Mouse (Mus musculus) limb, embryonic 11.5 days (tissue): ENCODE results near the gene Ecsit. TPM values are rescaled to one million over a fixed set of nuclear protein-coding genes. Genes with fewer than 3 reads are reported as not detected.

ENCODE experiments used
- ATAC-seq: fragments of 200-750 bp; cut with Nextera tagmentation; 2 replicates; pipeline ENCODE4 v1.8.0; 2017; ENCODE audit warnings: low read depth; ENCODE audit not compliant: insufficient number of reproducible peaks, low FRiP score, low TSS enrichment
- DNase-seq: peaks from one replicate; pipeline ENCODE4 v3.0.0-alpha.2; 2015; ENCODE audit warnings: low spot score
- H3K27ac ChIP-seq: fragments of 300-500 bp; sonication (generic); replicated peaks from 2 replicates; pipeline ENCODE4 v1.5.1; 2014; ENCODE audit warnings: low read depth, mild to moderate bottlenecking, low read length
- H3K27me3 ChIP-seq: fragments of 300-500 bp; sonication (generic); 2 replicates; pipeline ENCODE4 v1.6.1; 2014; ENCODE audit warnings: mild to moderate bottlenecking, low read length, mixed read lengths; ENCODE audit not compliant: control insufficient read depth, insufficient read depth
- H3K36me3 ChIP-seq: fragments of 300-500 bp; sonication (generic); 2 replicates; pipeline ENCODE4 v1.6.1; 2014; ENCODE audit warnings: mild to moderate bottlenecking, low read length, moderate library complexity, mixed read lengths; ENCODE audit not compliant: control insufficient read depth, insufficient read depth
- H3K4me1 ChIP-seq: fragments of 300-500 bp; sonication (generic); 2 replicates; pipeline ENCODE4 v1.6.1; 2014; ENCODE audit warnings: low read length, mixed read lengths; ENCODE audit not compliant: control insufficient read depth, insufficient read depth
- H3K4me2 ChIP-seq: fragments of 300-500 bp; sonication (generic); 2 replicates; pipeline ENCODE4 v1.6.1; 2014; ENCODE audit warnings: low read depth, mild to moderate bottlenecking, moderate library complexity; ENCODE audit not compliant: severe bottlenecking
- H3K4me3 ChIP-seq: fragments of 300-500 bp; sonication (generic); 2 replicates; pipeline ENCODE4 v1.5.1; 2014; ENCODE audit warnings: low read depth, low read length
- H3K9ac ChIP-seq: fragments of 300-500 bp; sonication (generic); 2 replicates; pipeline ENCODE4 v1.6.1; 2014; ENCODE audit warnings: mild to moderate bottlenecking, low read length
- H3K9me3 ChIP-seq: fragments of 300-500 bp; sonication (generic); 2 replicates; pipeline ENCODE4 v1.6.1; 2016; ENCODE audit warnings: low read length; ENCODE audit not compliant: control insufficient read depth
- WGBS: fragments of 180-500 bp; shearing (Covaris S2); extraction: QIAGEN DNeasy Blood & Tissue Kit; methylation state at CpG from one replicate; pipeline ENCODE4 v1.1.7; 2014; 5-methylcytosine and 5-hydroxymethylcytosine counted together
- polyA plus RNA-seq: library from polyadenylated mRNA; unstranded; fragments of >200 nt; fragmentation: Nextera tagmentation; extraction: Ambion mirVana; gene quantifications from 2 replicates; pipeline ENCODE4 v1.2.1, GENCODE M21; 2014

The Ecsit gene
- polyA plus RNA-seq, result 29.1 and 29.9 TPM in 2 replicates

DNA sequence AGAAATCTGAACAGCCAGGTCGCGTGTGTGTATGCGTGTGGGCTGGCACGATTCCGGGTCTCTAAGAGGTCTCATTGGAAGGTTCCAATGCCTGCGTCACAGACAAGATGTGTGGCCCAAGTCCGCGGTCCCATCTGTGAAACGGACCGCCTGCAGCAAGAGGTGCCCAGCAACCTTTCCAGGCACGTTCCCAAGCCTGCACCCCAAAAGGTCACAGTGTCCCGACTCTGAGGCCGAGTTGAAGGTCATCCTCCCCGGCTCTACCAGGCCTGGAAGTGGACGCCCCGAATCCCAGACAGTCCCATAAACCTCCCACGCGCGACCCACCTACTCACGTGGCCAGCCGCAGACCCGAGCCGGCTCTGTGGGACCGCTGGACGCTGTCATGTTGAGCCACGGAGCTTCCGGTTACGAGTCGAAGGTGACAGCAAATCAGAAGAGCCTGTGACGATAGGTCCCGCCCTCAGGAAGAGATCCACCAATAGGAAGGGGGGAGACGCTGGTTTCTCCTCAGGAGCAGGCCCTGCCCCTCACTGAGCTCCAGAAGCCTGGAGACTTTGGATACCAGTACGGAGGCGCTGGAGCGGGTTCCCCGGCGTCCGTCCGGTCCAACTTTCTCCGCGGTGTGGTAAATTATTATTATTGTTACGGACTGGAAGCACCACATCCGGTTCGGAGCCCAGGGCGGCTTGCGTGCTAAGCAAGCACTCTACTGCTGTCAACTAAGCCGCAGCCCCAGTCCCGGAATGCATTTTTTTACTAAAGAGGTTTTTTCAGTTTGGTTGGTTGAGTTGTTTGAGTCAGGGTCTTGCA lies at the start of gene Ecsit:
Ecsit (minus strand) TSS at position 417 of the 813 bp plus-strand sequence.
- Histone ChIP-seq H3K27ac (no peak within 1 kb of the TSS), H3K4me1 (peaks cover 6% of the 10 kb centered on the region; the same call in 1 of the 2 replicates), H3K4me3 (peak within 1 kb of the TSS; percentile 77), H3K36me3 (no peaks in the 10 kb centered on the region), H3K9ac (peak within 1 kb of the TSS; percentile 62), H3K4me2 (peak within 1 kb of the TSS; percentile 79), H3K27me3 (no peaks in the 10 kb centered on the region), H3K9me3 (no peaks in the 10 kb centered on the region)
- DNase-seq (peak; percentile 93), ATAC-seq (peak; percentile 97)
- WGBS, result under 1% methylated on average over 48 of the region's 48 CpGs

GRCm38 (mm10) chr9:22134246-22134890 lies 49.1 kb upstream of the Ecsit start:
- H3K4me2 ChIP-seq, result no peak overlapping the region
- no peaks in the 10 kb centered on the region for H3K9me3 ChIP-seq
- no peak for DNase-seq
- no peak for ATAC-seq
- peaks cover 8% of the 10 kb centered on the region; the same call in 1 of the 2 replicates for H3K4me1 ChIP-seq
- no peak overlapping the region for H3K27ac ChIP-seq
- no peak overlapping the region; the same call in 1 of the 2 replicates for H3K4me3 ChIP-seq
- WGBS, result 74% methylated on average over 7 of the region's 7 CpGs
- H3K27me3 ChIP-seq, result peaks cover 2% of the 10 kb centered on the region; the same call in 1 of the 2 replicates
- H3K9ac ChIP-seq, result no peak overlapping the region
- H3K36me3 ChIP-seq, result no peaks in the 10 kb centered on the region

DNA sequence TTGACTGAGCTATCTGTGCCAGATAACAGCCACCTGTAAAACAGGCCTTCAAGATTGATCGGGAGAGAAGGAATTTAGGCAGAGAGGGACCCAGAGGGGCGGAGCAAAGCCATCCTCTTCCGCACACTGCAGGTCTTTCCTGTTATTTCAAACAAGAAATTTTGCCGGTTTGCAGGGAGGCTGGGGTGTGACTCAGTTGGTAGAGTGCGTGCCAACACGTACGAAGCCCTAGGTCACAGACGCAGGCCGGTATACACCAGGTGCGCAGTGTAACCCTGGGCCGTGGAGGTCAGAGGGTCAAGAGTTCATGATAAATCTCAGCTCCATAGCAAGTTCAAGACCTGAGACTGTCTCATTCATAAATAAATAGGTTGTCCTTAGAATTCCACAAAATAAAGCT lies 47.0 kb upstream of the Ecsit start:
- H3K4me3 ChIP-seq, result no peak overlapping the region
- DNase-seq (no peak), ATAC-seq (no peak)
- H3K4me1 ChIP-seq, result peaks cover 8% of the 10 kb centered on the region; the same call in 1 of the 2 replicates
- no peak overlapping the region for H3K27ac ChIP-seq
- H3K9me3 ChIP-seq, result no peaks in the 10 kb centered on the region
- 42% methylated on average over 11 of the region's 11 CpGs for WGBS
- H3K36me3 ChIP-seq, result no peaks in the 10 kb centered on the region
- H3K27me3 ChIP-seq, result peaks cover 2% of the 10 kb centered on the region; the same call in 1 of the 2 replicates
- H3K9ac ChIP-seq, result no peak overlapping the region
- peak overlapping the region; percentile 63 for H3K4me2 ChIP-seq

- Histone ChIP-seq H3K36me3 (no peaks in the 10 kb centered on the region), H3K4me2 (peak overlapping the region; percentile 63), H3K27me3 (peaks cover 2% of the 10 kb centered on the region; the same call in 1 of the 2 replicates), H3K4me3 (peak overlapping the region; percentile 26), H3K9ac (peak overlapping the region; percentile 50; the same call in 1 of the 2 replicates), H3K9me3 (no peaks in the 10 kb centered on the region), H3K27ac (no peak overlapping the region), H3K4me1 (peaks cover 8% of the 10 kb centered on the region; the same call in 1 of the 2 replicates)
- peak; percentile 71 for DNase-seq
- ATAC-seq, result peak; percentile 56; the same call in 1 of the 2 replicates
- 3% methylated on average over 31 of the region's 35 CpGs for WGBS
Measured at GRCm38 (mm10) chr9:22131226-22131981, 46.2 kb upstream of the Ecsit start.

DNA sequence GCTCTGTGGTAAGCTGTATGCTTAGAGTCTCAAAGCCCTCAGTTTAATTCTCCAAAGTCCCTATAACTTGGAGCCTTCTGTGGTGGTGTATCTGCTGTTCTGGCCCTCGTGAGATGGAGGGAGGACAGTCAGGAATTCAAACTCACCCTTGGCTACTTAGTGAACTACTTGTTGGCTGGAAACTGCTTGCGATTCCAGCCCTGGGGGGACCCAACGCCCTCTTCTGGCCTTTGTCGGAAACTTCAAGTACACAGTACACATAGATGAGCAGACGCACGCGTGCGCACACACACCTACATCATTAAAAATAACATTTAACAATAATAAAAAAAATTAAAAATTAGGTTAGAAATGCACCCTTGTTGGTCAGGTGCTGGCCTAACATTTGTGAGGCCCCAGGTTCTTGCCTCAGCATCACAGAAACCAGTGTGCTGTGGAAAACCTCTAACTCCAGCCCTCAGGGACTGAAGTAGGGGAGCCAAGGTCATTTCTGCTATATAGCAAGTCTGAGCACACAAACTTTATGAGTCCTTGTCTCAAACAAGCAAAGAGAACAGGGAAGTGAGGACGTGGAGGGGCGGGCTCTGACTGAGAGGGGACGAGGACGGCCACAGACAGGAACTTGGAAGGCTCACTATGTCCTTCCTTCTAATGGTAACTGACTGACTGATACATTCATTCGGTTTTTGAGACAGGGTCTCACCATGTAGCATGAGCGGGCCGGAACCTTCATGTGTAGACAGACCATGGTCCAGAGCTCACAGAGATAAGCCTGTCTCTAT lies 40.2 kb upstream of the Ecsit start:
- H3K9me3 ChIP-seq, result no peaks in the 10 kb centered on the region
- ATAC-seq (no peak), DNase-seq (no peak)
- no peaks in the 10 kb centered on the region for H3K4me1 ChIP-seq
- H3K36me3 ChIP-seq, result no peaks in the 10 kb centered on the region
- H3K4me2 ChIP-seq, result no peak overlapping the region
- 88% methylated on average over 15 of the region's 15 CpGs for WGBS
- no peak overlapping the region for H3K27ac ChIP-seq
- H3K4me3 ChIP-seq, result no peak overlapping the region
- H3K9ac ChIP-seq, result no peak overlapping the region
- no peaks in the 10 kb centered on the region for H3K27me3 ChIP-seq

GRCm38 (mm10) chr9:22124169-22124568 lies 38.9 kb upstream of the Ecsit start:
- ATAC-seq (no peak), DNase-seq (no peak)
- no peak overlapping the region for H3K4me3 ChIP-seq
- no peaks in the 10 kb centered on the region for H3K27me3 ChIP-seq
- H3K4me2 ChIP-seq, result no peak overlapping the region
- H3K9me3 ChIP-seq, result no peaks in the 10 kb centered on the region
- 94% methylated on average over 3 of the region's 3 CpGs for WGBS
- H3K4me1 ChIP-seq, result no peaks in the 10 kb centered on the region
- H3K36me3 ChIP-seq, result no peaks in the 10 kb centered on the region
- H3K9ac ChIP-seq, result no peak overlapping the region
- H3K27ac ChIP-seq, result no peak overlapping the region

DNA sequence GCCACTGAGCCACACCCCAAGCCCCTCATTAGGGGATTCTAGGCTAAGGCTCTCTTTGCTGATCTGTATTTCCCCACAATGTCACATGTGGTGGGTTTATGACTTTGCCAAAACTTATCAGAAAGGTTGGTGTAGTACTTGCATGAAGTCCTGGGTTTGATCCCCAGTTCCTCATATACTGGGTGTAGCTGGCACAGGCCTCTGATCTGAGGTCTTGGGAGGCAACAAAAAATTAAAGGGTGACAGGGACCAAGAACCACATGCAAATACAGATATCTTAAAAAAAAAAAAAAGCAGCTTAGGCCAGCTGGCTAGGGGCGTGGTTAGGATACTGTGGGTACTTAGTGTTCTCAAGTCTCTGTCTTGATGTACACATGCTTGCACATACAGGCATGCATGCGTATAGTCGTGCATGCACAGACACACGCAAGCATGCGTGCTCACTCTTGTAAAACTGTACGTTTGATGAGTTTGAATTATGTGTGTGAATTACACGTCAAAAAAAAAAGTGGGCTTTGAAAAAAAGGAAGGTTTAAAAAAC lies 37.9 kb upstream of the Ecsit start:
- Histone ChIP-seq H3K27ac (no peak overlapping the region), H3K27me3 (no peaks in the 10 kb centered on the region), H3K4me3 (no peak overlapping the region), H3K9ac (no peak overlapping the region), H3K9me3 (no peaks in the 10 kb centered on the region), H3K4me1 (no peaks in the 10 kb centered on the region), H3K4me2 (no peak overlapping the region), H3K36me3 (no peaks in the 10 kb centered on the region)
- WGBS, result 83% methylated on average over 7 of the region's 7 CpGs
- ATAC-seq, result no peak
- no peak for DNase-seq
